Mouse (Mus musculus): ENCODE measurements around the gene Ttll13. TPM values are rescaled to one million over a fixed set of nuclear protein-coding genes. Genes with fewer than 3 reads are reported as not detected.
A peak's percentile ranks its signal among the peaks of the same experiment; 100 is the strongest.

The Ttll13 gene
- polyA plus RNA-seq, 1 experiment from 2014 or later, result 1.2 TPM

GRCm38 (mm10) chr7:80246859-80247258 lies 683 bp downstream of the Ttll13 start:
- no peak for DNase-seq (ENCODE audit: low spot score)
- Histone ChIP-seq H3K9ac (ENCODE audit: low read length) (no peak overlapping the region; the same call in 1 of the 2 replicates), H3K27me3 (replicated peaks; ENCODE audit: control insufficient read depth, insufficient read depth, low read length) (no peaks in the 10 kb centered on the region), H3K36me3 (ENCODE audit: control insufficient read depth, insufficient read depth, low read length) (no peaks in the 10 kb centered on the region), H3K9me3 (replicated peaks; ENCODE audit: control insufficient read depth, low read length) (no peaks in the 10 kb centered on the region), H3K4me2 (ENCODE audit: low read length) (peak overlapping the region; percentile 55), H3K4me1 (ENCODE audit: control insufficient read depth, insufficient read depth, low read length) (no peaks in the 10 kb centered on the region), H3K27ac (ENCODE audit: low read depth, low read length) (no peak overlapping the region), H3K4me3 (ENCODE audit: low read depth, low read length) (peak overlapping the region; percentile 48)
- ATAC-seq, result no peak
- WGBS, result 67% methylated on average over 7 of the region's 7 CpGs

DNA sequence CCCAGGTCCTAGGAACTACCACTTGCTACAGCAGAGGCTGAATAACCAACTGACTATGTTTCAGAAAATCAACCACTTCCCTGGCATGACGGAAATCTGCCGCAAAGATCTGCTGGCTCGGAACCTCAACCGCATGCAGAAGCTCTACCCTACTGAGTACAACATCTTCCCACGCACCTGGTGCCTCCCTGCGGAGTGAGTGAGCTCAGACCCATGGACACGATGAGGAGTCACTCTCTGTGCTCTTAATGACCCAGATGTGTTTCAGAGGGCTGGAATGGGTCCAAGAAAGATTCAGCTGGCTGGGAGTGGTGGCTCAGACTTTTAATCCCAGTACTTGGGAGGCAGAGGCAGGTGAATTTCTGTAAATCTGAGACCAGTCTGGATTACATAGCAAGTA lies 6.3 kb downstream of the Ttll13 start:
- WGBS, result 79% methylated on average over 7 of the region's 7 CpGs
- DNase-seq (ENCODE audit: low spot score) (no peak), ATAC-seq (no peak)

GRCm38 (mm10) chr7:80252886-80253285 lies 6.7 kb downstream of the Ttll13 start:
- no peak overlapping the region for H3K4me3 ChIP-seq (ENCODE audit: low read depth, low read length)

More for the DNA sequence above, 6.3 kb downstream of the Ttll13 start:
- Histone ChIP-seq H3K4me1 (ENCODE audit: control insufficient read depth, insufficient read depth, low read length) (no peaks in the 10 kb centered on the region), H3K4me3 (ENCODE audit: low read depth, low read length) (no peak overlapping the region), H3K9ac (ENCODE audit: low read length) (no peak overlapping the region), H3K27ac (ENCODE audit: low read depth, low read length) (no peak overlapping the region), H3K4me2 (ENCODE audit: low read length) (no peak overlapping the region), H3K36me3 (ENCODE audit: control insufficient read depth, insufficient read depth, low read length) (no peaks in the 10 kb centered on the region), H3K9me3 (replicated peaks; ENCODE audit: control insufficient read depth, low read length) (no peaks in the 10 kb centered on the region), H3K27me3 (replicated peaks; ENCODE audit: control insufficient read depth, insufficient read depth, low read length) (no peaks in the 10 kb centered on the region; the same call in 1 of the 2 replicates)

GRCm38 (mm10) chr7:80255981-80256380 lies 9.8 kb downstream of the Ttll13 start:
- Histone ChIP-seq H3K9ac (ENCODE audit: low read length) (no peak overlapping the region), H3K36me3 (ENCODE audit: control insufficient read depth, insufficient read depth, low read length) (no peaks in the 10 kb centered on the region), H3K27me3 (replicated peaks; ENCODE audit: control insufficient read depth, insufficient read depth, low read length) (peaks cover 6% of the 10 kb centered on the region; the same call in 1 of the 2 replicates), H3K9me3 (replicated peaks; ENCODE audit: control insufficient read depth, low read length) (no peaks in the 10 kb centered on the region), H3K4me3 (ENCODE audit: low read depth, low read length) (no peak overlapping the region), H3K4me2 (ENCODE audit: low read length) (no peak overlapping the region), H3K4me1 (ENCODE audit: control insufficient read depth, insufficient read depth, low read length) (peaks cover 3% of the 10 kb centered on the region; the same call in 1 of the 2 replicates), H3K27ac (ENCODE audit: low read depth, low read length) (no peak overlapping the region)
- 73% methylated on average over 2 of the region's 2 CpGs for WGBS
- ATAC-seq (no peak), DNase-seq (ENCODE audit: low spot score) (no peak)

More at GRCm38 (mm10) chr7:80252886-80253285, 6.7 kb downstream of the Ttll13 start:
- H3K36me3 ChIP-seq (ENCODE audit: control insufficient read depth, insufficient read depth, low read length), result no peaks in the 10 kb centered on the region
- no peaks in the 10 kb centered on the region; the same call in 1 of the 2 replicates for H3K27me3 ChIP-seq (replicated peaks; ENCODE audit: control insufficient read depth, insufficient read depth, low read length)
- no peaks in the 10 kb centered on the region for H3K4me1 ChIP-seq (ENCODE audit: control insufficient read depth, insufficient read depth, low read length)
- H3K4me2 ChIP-seq (ENCODE audit: low read length), result no peak overlapping the region
- H3K9me3 ChIP-seq (replicated peaks; ENCODE audit: control insufficient read depth, low read length), result no peaks in the 10 kb centered on the region
- ATAC-seq (no peak), DNase-seq (ENCODE audit: low spot score) (no peak)
- 87% methylated on average over 11 of the region's 11 CpGs for WGBS
- H3K27ac ChIP-seq (ENCODE audit: low read depth, low read length), result no peak overlapping the region
- H3K9ac ChIP-seq (ENCODE audit: low read length), result no peak overlapping the region

DNA sequence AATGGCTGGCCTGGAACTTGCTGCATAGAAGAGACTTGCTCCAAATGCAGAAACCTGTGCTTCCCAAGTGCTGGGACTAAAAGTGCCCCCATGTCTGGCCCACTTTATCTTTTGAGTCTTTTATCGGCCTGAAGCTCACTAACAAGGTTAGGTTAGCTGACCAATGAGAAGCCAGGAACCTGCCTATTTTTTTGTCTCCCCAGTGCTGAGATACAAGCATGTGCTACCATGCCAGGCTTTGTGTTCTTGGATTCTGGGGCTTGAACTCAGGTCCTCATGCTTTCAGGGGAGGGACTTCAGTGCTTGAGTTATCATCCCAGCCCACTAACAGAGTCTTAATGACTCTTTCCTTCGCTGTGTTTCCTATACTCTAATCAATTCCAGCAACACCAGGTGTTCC lies 11.5 kb downstream of the Ttll13 start:
- no peak overlapping the region for H3K4me3 ChIP-seq (ENCODE audit: low read depth, low read length)
- no peak overlapping the region for H3K9ac ChIP-seq (ENCODE audit: low read length)
- peaks cover 6% of the 10 kb centered on the region; the same call in 1 of the 2 replicates for H3K27me3 ChIP-seq (replicated peaks; ENCODE audit: control insufficient read depth, insufficient read depth, low read length)

GRCm38 (mm10) chr7:80260625-80261371 lies 14.6 kb downstream of the Ttll13 start, which contains the start of gene Ngrn:
Gene Ngrn, plus strand, starts transcription at chr7:80261215.
- H3K4me2 ChIP-seq (ENCODE audit: low read length), result peak within 1 kb of the TSS; percentile 92
- 27% methylated on average over 40 of the region's 40 CpGs for WGBS
- peak within 1 kb of the TSS; percentile 58; the same call in 1 of the 2 replicates for H3K27ac ChIP-seq (ENCODE audit: low read depth, low read length)
- peak; percentile 89 for ATAC-seq
- peak within 1 kb of the TSS; percentile 90 for H3K4me3 ChIP-seq (ENCODE audit: low read depth, low read length)
- peaks cover 12% of the 10 kb centered on the region for H3K4me1 ChIP-seq (ENCODE audit: control insufficient read depth, insufficient read depth, low read length)
- no peaks in the 10 kb centered on the region for H3K9me3 ChIP-seq (replicated peaks; ENCODE audit: control insufficient read depth, low read length)
- peak within 1 kb of the TSS; percentile 87 for H3K9ac ChIP-seq (ENCODE audit: low read length)
- peaks cover 6% of the 10 kb centered on the region; the same call in 1 of the 2 replicates for H3K27me3 ChIP-seq (replicated peaks; ENCODE audit: control insufficient read depth, insufficient read depth, low read length)
- DNase-seq (ENCODE audit: low spot score), result peak; percentile 95
- peaks cover 21% of the 10 kb centered on the region for H3K36me3 ChIP-seq (ENCODE audit: control insufficient read depth, insufficient read depth, low read length)

More for the DNA sequence above, 11.5 kb downstream of the Ttll13 start:
- Histone ChIP-seq H3K9me3 (replicated peaks; ENCODE audit: control insufficient read depth, low read length) (no peaks in the 10 kb centered on the region), H3K4me1 (ENCODE audit: control insufficient read depth, insufficient read depth, low read length) (peaks cover 12% of the 10 kb centered on the region), H3K36me3 (ENCODE audit: control insufficient read depth, insufficient read depth, low read length) (no peaks in the 10 kb centered on the region), H3K4me2 (ENCODE audit: low read length) (no peak overlapping the region), H3K27ac (ENCODE audit: low read depth, low read length) (no peak overlapping the region)
- 65% methylated on average over 2 of the region's 2 CpGs for WGBS
- DNase-seq (ENCODE audit: low spot score) (no peak), ATAC-seq (no peak)

DNA sequence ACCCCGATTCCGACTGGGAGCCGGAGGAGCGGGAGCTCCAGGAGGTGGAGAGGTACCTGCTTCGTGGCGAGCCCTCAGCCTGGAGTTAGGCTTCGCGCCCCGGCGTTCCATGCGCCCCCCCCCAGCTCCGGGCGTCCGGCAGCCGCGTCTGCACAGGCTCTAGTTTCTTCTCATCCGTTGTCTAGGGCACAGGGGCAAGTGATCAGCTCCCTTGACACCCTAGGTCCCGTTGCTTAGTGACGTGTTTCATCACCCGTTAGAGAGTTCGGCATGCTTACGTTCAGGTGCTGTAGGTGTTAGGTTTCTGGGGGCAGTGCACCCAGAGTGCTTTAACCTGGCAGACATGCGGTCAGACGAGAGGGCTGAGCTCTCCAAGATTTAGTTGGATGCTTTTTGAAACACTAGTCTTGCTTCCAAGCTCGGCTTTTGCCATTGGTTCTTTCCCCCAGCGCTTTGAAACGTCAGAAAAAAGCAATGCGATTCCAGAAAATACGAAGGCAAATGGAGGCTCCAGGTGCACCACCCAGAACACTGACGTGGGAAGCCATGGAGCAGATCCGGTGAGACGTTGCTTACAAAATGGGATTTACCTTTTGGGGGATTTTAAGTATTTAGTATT lies 15.3 kb downstream of the Ttll13 start:
- H3K27me3 ChIP-seq (replicated peaks; ENCODE audit: control insufficient read depth, insufficient read depth, low read length), result peaks cover 6% of the 10 kb centered on the region; the same call in 1 of the 2 replicates
- H3K9ac ChIP-seq (ENCODE audit: low read length), result peak overlapping the region; percentile 87
- H3K4me2 ChIP-seq (ENCODE audit: low read length), result peak overlapping the region; percentile 92
- no peaks in the 10 kb centered on the region for H3K9me3 ChIP-seq (replicated peaks; ENCODE audit: control insufficient read depth, low read length)
- peaks cover 12% of the 10 kb centered on the region for H3K4me1 ChIP-seq (ENCODE audit: control insufficient read depth, insufficient read depth, low read length)
- WGBS, result 2% methylated on average over 32 of the region's 32 CpGs
- peak; percentile 69 for ATAC-seq
- peak overlapping the region; percentile 58; the same call in 1 of the 2 replicates for H3K27ac ChIP-seq (ENCODE audit: low read depth, low read length)
- DNase-seq (ENCODE audit: low spot score), result peak; percentile 39
- peak overlapping the region; percentile 90 for H3K4me3 ChIP-seq (ENCODE audit: low read depth, low read length)
- peaks cover 28% of the 10 kb centered on the region for H3K36me3 ChIP-seq (ENCODE audit: control insufficient read depth, insufficient read depth, low read length)

GRCm38 (mm10) chr7:80264606-80265005 lies 18.4 kb downstream of the Ttll13 start:
- Histone ChIP-seq H3K4me1 (ENCODE audit: control insufficient read depth, insufficient read depth, low read length) (peaks cover 18% of the 10 kb centered on the region), H3K36me3 (ENCODE audit: control insufficient read depth, insufficient read depth, low read length) (peaks cover 34% of the 10 kb centered on the region), H3K27ac (ENCODE audit: low read depth, low read length) (no peak overlapping the region), H3K9me3 (replicated peaks; ENCODE audit: control insufficient read depth, low read length) (no peaks in the 10 kb centered on the region), H3K4me2 (ENCODE audit: low read length) (no peak overlapping the region), H3K27me3 (replicated peaks; ENCODE audit: control insufficient read depth, insufficient read depth, low read length) (no peaks in the 10 kb centered on the region), H3K9ac (ENCODE audit: low read length) (no peak overlapping the region), H3K4me3 (ENCODE audit: low read depth, low read length) (no peak overlapping the region)
- DNase-seq (ENCODE audit: low spot score), result no peak
- WGBS, result 92% methylated on average over 12 of the region's 12 CpGs
- ATAC-seq, result no peak
